21 mouse cellular contexts compared by ENCODE assay signal in genomic region chr4:119093890-119094289, GRCm38 (mm10).
"Had no signal": no experiment of that assay in that cellular context is flagged by ENCODE, and none has a peak within 500 bp of the region (broad histone marks: within the 10 kb centered on the region; RNA-seq: fewer than 3 reads in every experiment).

No protein-coding gene starts in this region.

- DNase-seq: gastrocnemius, adult 2 months; gastrocnemius, postnatal 10 days; gastrocnemius, postnatal 25 days; heart, adult 18-20 months; heart, postnatal 10 days; heart, postnatal 4 days; kidney, adult 18-20 months; kidney, adult 8-10 months; kidney, postnatal 10 days; kidney, postnatal 25 days; layer of hippocampus, adult 9-11 months; layer of hippocampus, postnatal 36 days; left cerebral cortex, postnatal 4 days had no signal

- H3K36me3 ChIP-seq: heart, embryonic 12.5 days; hindbrain, embryonic 13.5 days; hindbrain, embryonic 15.5 days; limb, embryonic 13.5 days; limb, embryonic 15.5 days; liver, embryonic 12.5 days had no signal

- ATAC-seq: inflammation-experienced regulatory T-cells, adult 6 months; liver, embryonic 12.5 days had no signal

- H3K4me2 ChIP-seq: heart, embryonic 12.5 days; hindbrain, embryonic 13.5 days; hindbrain, embryonic 15.5 days; limb, embryonic 13.5 days; limb, embryonic 15.5 days; liver, embryonic 12.5 days had no signal

- H3K9me3 ChIP-seq: heart, embryonic 12.5 days; hindbrain, embryonic 13.5 days; hindbrain, embryonic 15.5 days; limb, embryonic 13.5 days; limb, embryonic 15.5 days; liver, embryonic 12.5 days had no signal

- H3K4me3 ChIP-seq: gastrocnemius, adult 2 months; heart, embryonic 12.5 days; hindbrain, embryonic 13.5 days; hindbrain, embryonic 15.5 days; limb, embryonic 13.5 days; limb, embryonic 15.5 days; liver, embryonic 12.5 days had no signal

- H3K4me1 ChIP-seq: hindbrain, embryonic 13.5 days; hindbrain, embryonic 15.5 days had no signal

- H3K9ac ChIP-seq: heart, embryonic 12.5 days; hindbrain, embryonic 13.5 days; hindbrain, embryonic 15.5 days; limb, embryonic 13.5 days; limb, embryonic 15.5 days; liver, embryonic 12.5 days; liver, embryonic 14.5 days had no signal

- H3K27me3 ChIP-seq: hindbrain, embryonic 13.5 days; hindbrain, embryonic 15.5 days; limb, embryonic 13.5 days; limb, embryonic 15.5 days had no signal

- H3K27ac ChIP-seq: gastrocnemius, adult 2 months; hindbrain, embryonic 13.5 days; hindbrain, embryonic 15.5 days; limb, embryonic 13.5 days; limb, embryonic 15.5 days; liver, embryonic 12.5 days; liver, embryonic 14.5 days had no signal
